Mouse (Mus musculus): ENCODE results near the gene Trim65.

- TF ChIP-seq CTCF (IDR thresholded peaks at IDR 0.05; ENCODE audit: control insufficient read depth, insufficient read depth, low read length) (peak; percentile 87), POLR2A (IDR thresholded peaks at IDR 0.05; ENCODE audit: borderline replicate concordance, control insufficient read depth, low read depth, low read length) (no peak)
These were observed 49.8 kb downstream of the Trim65 start for GRCm38 (mm10) chr11:116081081-116081480.

Measured in bone marrow, adult 2 months (tissue).